Mouse (Mus musculus) heart, embryonic 13.5 days (tissue): ENCODE data around the gene 2010111I01Rik. TPM values are rescaled to one million over a fixed set of nuclear protein-coding genes. Genes with fewer than 3 reads are reported as not detected.

ENCODE experiments used
- ATAC-seq: fragments of 200-750 bp; cut with Nextera tagmentation; 2 replicates; pipeline ENCODE4 v1.8.0; 2017; ENCODE audit warnings: moderate TSS enrichment; ENCODE audit not compliant: insufficient number of reproducible peaks, low FRiP score, low TSS enrichment; ENCODE audit errors: extremely low read depth
- H3K27ac ChIP-seq: fragments of 300-500 bp; sonication (generic); replicated peaks from 2 replicates; pipeline ENCODE4 v1.5.1; 2015; ENCODE audit warnings: moderate library complexity, mild to moderate bottlenecking, inconsistent platforms
- H3K27me3 ChIP-seq: fragments of 300-500 bp; sonication (generic); replicated peaks from 2 replicates; pipeline ENCODE4 v1.6.1; 2015; ENCODE audit warnings: mild to moderate bottlenecking, inconsistent platforms
- H3K36me3 ChIP-seq: fragments of 300-500 bp; sonication (generic); 2 replicates; pipeline ENCODE4 v1.6.1; 2015; ENCODE audit warnings: mild to moderate bottlenecking, inconsistent platforms
- H3K4me1 ChIP-seq: fragments of 300-500 bp; sonication (generic); 2 replicates; pipeline ENCODE4 v1.6.1; 2015; ENCODE audit warnings: inconsistent platforms
- H3K4me2 ChIP-seq: fragments of 300-500 bp; sonication (generic); 2 replicates; pipeline ENCODE4 v1.6.1; 2015; ENCODE audit warnings: inconsistent platforms, mild to moderate bottlenecking, moderate library complexity
- H3K4me3 ChIP-seq: fragments of 300-500 bp; sonication (generic); 2 replicates; pipeline ENCODE4 v1.5.1; 2015; ENCODE audit warnings: moderate library complexity, mild to moderate bottlenecking, inconsistent platforms
- H3K9ac ChIP-seq: fragments of 300-500 bp; sonication (generic); 2 replicates; pipeline ENCODE4 v1.6.1; 2015; ENCODE audit warnings: inconsistent platforms, mild to moderate bottlenecking, moderate library complexity
- H3K9me3 ChIP-seq: fragments of 300-500 bp; sonication (generic); 2 replicates; pipeline ENCODE4 v1.6.1; 2016; ENCODE audit warnings: inconsistent platforms
- WGBS: fragments of 180-500 bp; shearing (Covaris S2); methylation state at CpG from one replicate; pipeline ENCODE4 v1.1.7; 2015; ENCODE audit warnings: mixed read lengths; 5-methylcytosine and 5-hydroxymethylcytosine counted together
- polyA plus RNA-seq: library from polyadenylated mRNA; unstranded; fragments of >200 nt; fragmentation: Nextera tagmentation; extraction: Ambion mirVana; gene quantifications from 2 replicates; pipeline ENCODE4 v1.2.1, GENCODE M21; 2015

Gene 2010111I01Rik
- polyA plus RNA-seq, 1 experiment from 2014 or later = 57.7 TPM

DNA sequence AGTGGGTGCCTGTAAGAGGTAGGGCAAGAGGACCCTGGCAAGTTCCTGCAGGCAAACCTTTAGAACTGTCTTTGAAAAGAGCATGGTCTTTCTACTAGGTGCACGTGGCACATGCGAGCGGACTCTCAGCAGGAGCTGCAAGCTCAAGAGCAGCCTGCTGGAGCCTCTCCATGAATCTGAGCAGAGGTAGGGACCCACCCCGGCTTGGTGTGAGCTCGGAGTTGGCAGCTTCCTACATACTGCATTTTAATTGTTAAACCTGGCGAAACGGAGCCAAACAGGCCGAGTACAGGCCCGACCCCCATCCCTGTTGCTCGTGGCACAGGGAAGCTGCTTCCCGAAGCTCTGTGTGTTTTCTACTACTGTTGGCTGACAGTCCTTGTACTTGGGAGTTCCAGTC is 331.6 kb downstream of the 2010111I01Rik start:
- 89% methylated on average over 11 of the region's 11 CpGs for WGBS
- H3K9me3 ChIP-seq = no peaks in the 10 kb centered on the region
- H3K27me3 ChIP-seq = no peaks in the 10 kb centered on the region

GRCm38 (mm10) chr13:63297003-63297402 is 332.3 kb downstream of the 2010111I01Rik start:
- no peaks in the 10 kb centered on the region for H3K27me3 ChIP-seq
- peaks cover 28% of the 10 kb centered on the region for H3K4me1 ChIP-seq
- H3K27ac ChIP-seq = no peak overlapping the region
- H3K9ac ChIP-seq = no peak overlapping the region
- ATAC-seq = no peak
- H3K36me3 ChIP-seq = peaks cover 79% of the 10 kb centered on the region
- no peaks in the 10 kb centered on the region for H3K9me3 ChIP-seq
- WGBS = 83% methylated on average over 2 of the region's 2 CpGs
- no peak overlapping the region for H3K4me2 ChIP-seq
- H3K4me3 ChIP-seq = no peak overlapping the region

More for the DNA sequence above, 331.6 kb downstream of the 2010111I01Rik start:
- Histone ChIP-seq H3K9ac (no peak overlapping the region), H3K36me3 (peaks cover 79% of the 10 kb centered on the region), H3K4me3 (no peak overlapping the region), H3K4me2 (no peak overlapping the region), H3K4me1 (peaks cover 28% of the 10 kb centered on the region), H3K27ac (no peak overlapping the region)
- ATAC-seq = no peak

DNA sequence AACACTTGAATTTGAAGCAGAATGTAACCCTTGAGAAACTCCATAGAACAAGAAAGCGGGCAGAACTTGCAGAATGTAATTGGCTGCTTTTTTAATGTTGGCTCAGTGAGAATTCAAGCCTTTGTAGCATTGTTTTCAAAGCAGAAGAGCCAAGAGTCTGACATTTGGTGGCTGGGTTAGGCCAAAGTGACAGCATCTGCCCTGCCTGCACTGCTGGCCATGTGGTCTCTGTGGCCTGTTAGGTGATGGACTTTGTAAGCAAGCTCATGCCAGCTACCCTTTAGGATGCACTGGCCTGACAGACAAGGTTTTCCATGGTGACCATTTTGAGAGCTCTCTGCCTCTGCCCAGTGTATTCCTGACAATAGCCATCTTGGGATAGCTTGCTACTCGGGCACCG is 333.2 kb downstream of the 2010111I01Rik start:
- Histone ChIP-seq H3K27me3 (no peaks in the 10 kb centered on the region), H3K4me2 (no peak overlapping the region), H3K36me3 (peaks cover 83% of the 10 kb centered on the region), H3K9ac (no peak overlapping the region), H3K4me1 (peaks cover 24% of the 10 kb centered on the region), H3K9me3 (no peaks in the 10 kb centered on the region), H3K27ac (no peak overlapping the region), H3K4me3 (no peak overlapping the region)
- no peak for ATAC-seq
- WGBS = 93% methylated on average over 3 of the region's 3 CpGs

GRCm38 (mm10) chr13:63298931-63299330 is 334.2 kb downstream of the 2010111I01Rik start:
- Histone ChIP-seq H3K27me3 (no peaks in the 10 kb centered on the region), H3K36me3 (peaks cover 93% of the 10 kb centered on the region), H3K4me2 (no peak overlapping the region), H3K9me3 (no peaks in the 10 kb centered on the region), H3K9ac (no peak overlapping the region), H3K27ac (no peak overlapping the region), H3K4me3 (no peak overlapping the region), H3K4me1 (peaks cover 14% of the 10 kb centered on the region)
- ATAC-seq = no peak
- 82% methylated on average over 5 of the region's 5 CpGs for WGBS

- H3K9me3 ChIP-seq = no peaks in the 10 kb centered on the region
- H3K27me3 ChIP-seq = no peaks in the 10 kb centered on the region
- 78% methylated on average over 7 of the region's 7 CpGs for WGBS
- no peak overlapping the region for H3K4me2 ChIP-seq
- no peak overlapping the region for H3K9ac ChIP-seq
- H3K36me3 ChIP-seq = peaks cover 99% of the 10 kb centered on the region
- no peak for ATAC-seq
- no peak overlapping the region for H3K4me3 ChIP-seq
- peaks cover 7% of the 10 kb centered on the region; the same call in 1 of the 2 replicates for H3K4me1 ChIP-seq
- H3K27ac ChIP-seq = no peak overlapping the region
Observed at GRCm38 (mm10) chr13:63300929-63301328, 336.2 kb downstream of the 2010111I01Rik start.

- peaks cover 98% of the 10 kb centered on the region for H3K36me3 ChIP-seq
- no peak overlapping the region for H3K27ac ChIP-seq
- H3K9ac ChIP-seq = no peak overlapping the region
- no peaks in the 10 kb centered on the region for H3K27me3 ChIP-seq
- H3K9me3 ChIP-seq = no peaks in the 10 kb centered on the region
- no peak for ATAC-seq
- 66% methylated on average over 3 of the region's 3 CpGs for WGBS
- H3K4me3 ChIP-seq = no peak overlapping the region
- no peak overlapping the region for H3K4me2 ChIP-seq
- peaks cover 7% of the 10 kb centered on the region; the same call in 1 of the 2 replicates for H3K4me1 ChIP-seq
Observed at GRCm38 (mm10) chr13:63301764-63302209, 337.1 kb downstream of the 2010111I01Rik start.

- WGBS = 92% methylated on average over 5 of the region's 5 CpGs
- Histone ChIP-seq H3K4me1 (peaks cover 7% of the 10 kb centered on the region; the same call in 1 of the 2 replicates), H3K9ac (no peak overlapping the region), H3K36me3 (peaks cover 98% of the 10 kb centered on the region), H3K27ac (no peak overlapping the region), H3K9me3 (no peaks in the 10 kb centered on the region), H3K4me3 (no peak overlapping the region), H3K27me3 (no peaks in the 10 kb centered on the region), H3K4me2 (no peak overlapping the region)
- no peak for ATAC-seq
Observed at GRCm38 (mm10) chr13:63302381-63302780, 337.7 kb downstream of the 2010111I01Rik start.

DNA sequence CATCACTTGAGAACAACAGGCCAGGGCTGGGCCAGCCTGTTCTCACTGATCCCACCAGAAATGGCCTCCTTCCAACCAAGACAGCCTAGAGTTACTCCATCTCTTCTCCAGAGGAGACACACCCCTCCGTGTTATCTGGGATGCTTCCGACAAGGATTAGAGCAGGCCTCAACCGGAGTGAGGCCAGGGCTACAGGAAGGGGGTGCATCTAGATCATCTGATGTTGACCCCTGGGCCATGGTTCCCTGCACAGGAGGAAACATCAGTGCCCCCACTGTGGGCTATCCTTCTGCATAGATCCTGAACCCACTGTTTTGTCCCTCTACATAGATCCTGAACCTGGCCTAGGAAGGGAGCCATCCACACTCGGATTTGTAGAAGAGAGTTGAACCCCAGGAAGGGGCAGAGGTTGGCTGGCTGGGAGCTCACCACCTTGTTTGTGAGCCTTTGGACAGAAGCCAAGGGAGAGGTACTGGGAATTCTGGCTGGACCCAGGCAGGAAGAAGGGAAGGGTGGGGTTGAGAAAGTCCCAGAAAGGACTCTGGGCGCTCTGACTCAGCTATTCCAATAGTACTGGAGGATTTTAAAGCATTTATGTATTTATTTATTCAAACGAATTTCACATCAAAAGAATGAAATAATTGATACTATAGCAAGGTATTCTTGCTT is 339.6 kb downstream of the 2010111I01Rik start:
- H3K36me3 ChIP-seq = peaks cover 87% of the 10 kb centered on the region
- WGBS = 51% methylated on average over 6 of the region's 6 CpGs
- ATAC-seq = no peak

GRCm38 (mm10) chr13:63304799-63305159 is 340.1 kb downstream of the 2010111I01Rik start:
- 75% methylated on average over 3 of the region's 3 CpGs for WGBS
- Histone ChIP-seq H3K27me3 (no peaks in the 10 kb centered on the region), H3K9ac (no peak overlapping the region), H3K4me2 (no peak overlapping the region), H3K9me3 (no peaks in the 10 kb centered on the region), H3K36me3 (peaks cover 83% of the 10 kb centered on the region), H3K4me1 (peaks cover 23% of the 10 kb centered on the region), H3K4me3 (no peak overlapping the region), H3K27ac (no peak overlapping the region)
- ATAC-seq = no peak

More for the DNA sequence above, 339.6 kb downstream of the 2010111I01Rik start:
- Histone ChIP-seq H3K4me2 (no peak overlapping the region), H3K4me1 (peaks cover 19% of the 10 kb centered on the region), H3K27ac (peak overlapping the region; percentile 28; the same call in 1 of the 2 replicates), H3K27me3 (no peaks in the 10 kb centered on the region), H3K9ac (no peak overlapping the region), H3K9me3 (no peaks in the 10 kb centered on the region), H3K4me3 (no peak overlapping the region)

GRCm38 (mm10) chr13:63305160-63306011 is 340.7 kb downstream of the 2010111I01Rik start:
- Histone ChIP-seq H3K4me3 (no peak overlapping the region), H3K27me3 (no peaks in the 10 kb centered on the region), H3K9ac (no peak overlapping the region), H3K4me1 (peaks cover 23% of the 10 kb centered on the region), H3K36me3 (peaks cover 81% of the 10 kb centered on the region), H3K27ac (0 out of 2 replicates have a peak overlapping the region, but pooled peaks have one; percentile 4), H3K9me3 (no peaks in the 10 kb centered on the region), H3K4me2 (no peak overlapping the region)
- 79% methylated on average over 16 of the region's 16 CpGs for WGBS
- ATAC-seq = no peak

GRCm38 (mm10) chr13:63306768-63307167 is 342.1 kb downstream of the 2010111I01Rik start:
- no peak overlapping the region for H3K27ac ChIP-seq
- H3K36me3 ChIP-seq = peaks cover 80% of the 10 kb centered on the region
- H3K27me3 ChIP-seq = no peaks in the 10 kb centered on the region
- H3K9me3 ChIP-seq = no peaks in the 10 kb centered on the region
- no peak for ATAC-seq
- WGBS = 83% methylated on average over 5 of the region's 5 CpGs
- no peak overlapping the region for H3K4me3 ChIP-seq
- no peak overlapping the region for H3K4me2 ChIP-seq
- no peak overlapping the region for H3K9ac ChIP-seq
- H3K4me1 ChIP-seq = peaks cover 23% of the 10 kb centered on the region
